Mouse (Mus musculus) embryonic fibroblast, embryonic 13.5 days (primary cell): ENCODE measurements at regions not wholly inside any gene's neighbourhood (a gene's known extent, or its start where the extent isn't known, plus 50 kb on each side); places are given as distances from the start of the nearest gene placed in this dataset.

Experiments used
- CTCF ChIP-seq: IDR thresholded peaks from 2 replicates; pipeline ENCODE4 v1.5.1; 2011; ENCODE audit warnings: mild to moderate bottlenecking, control low read depth, low read length, moderate library complexity, borderline replicate concordance; ENCODE audit not compliant: insufficient read depth
- POLR2A ChIP-seq: IDR thresholded peaks from 2 replicates; pipeline ENCODE4 v1.6.1; 2011; ENCODE audit warnings: low read depth, mild to moderate bottlenecking, control low read depth, low read length, moderate library complexity

DNA sequence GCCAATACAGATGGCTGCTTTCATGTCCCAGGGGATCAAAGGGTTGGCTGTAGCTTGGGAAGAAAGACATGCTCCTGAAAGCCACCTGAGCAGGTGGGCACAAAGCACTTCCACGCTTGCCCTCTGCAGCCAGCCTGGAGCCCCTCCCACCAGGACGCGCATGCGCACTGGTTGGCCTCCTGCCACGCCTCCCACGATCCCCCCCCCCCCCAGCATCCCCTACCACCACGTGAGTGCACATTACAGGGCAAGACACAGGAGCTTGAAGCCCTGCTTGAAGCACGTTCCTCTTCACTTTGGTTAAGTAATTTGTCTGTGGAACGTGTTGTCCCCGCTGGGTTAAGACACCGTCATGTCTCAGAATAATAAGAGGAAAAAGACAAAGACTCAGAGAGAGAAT, 124.6 kb downstream of the Vegfa start:
- TF ChIP-seq CTCF = no peak
- no peak for TF ChIP-seq POLR2A
